Mouse (Mus musculus) neural tube, embryonic 15.5 days (tissue): Measurements from ENCODE around the gene Zfp182. TPM values are rescaled to one million over a fixed set of nuclear protein-coding genes. Genes with fewer than 3 reads are reported as not detected.

ENCODE experiments used
- ATAC-seq: fragments of 200-750 bp; cut with Nextera tagmentation; 2 replicates; pipeline ENCODE4 v1.8.0; 2017; ENCODE audit warnings: mild to moderate bottlenecking, moderate TSS enrichment, moderate library complexity; ENCODE audit not compliant: low FRiP score
- H3K27ac ChIP-seq: fragments of 300-500 bp; sonication (generic); replicated peaks from 2 replicates; pipeline ENCODE4 v1.5.1; 2015; ENCODE audit warnings: mild to moderate bottlenecking, inconsistent platforms
- H3K27me3 ChIP-seq: fragments of 300-500 bp; sonication (generic); replicated peaks from 2 replicates; pipeline ENCODE4 v1.6.1; 2015; ENCODE audit warnings: inconsistent platforms
- H3K36me3 ChIP-seq: fragments of 300-500 bp; sonication (generic); 2 replicates; pipeline ENCODE4 v1.6.1; 2015; ENCODE audit warnings: inconsistent platforms
- H3K4me1 ChIP-seq: fragments of 300-500 bp; sonication (generic); 2 replicates; pipeline ENCODE4 v1.6.1; 2015; ENCODE audit warnings: inconsistent platforms
- H3K4me2 ChIP-seq: fragments of 300-500 bp; sonication (generic); 2 replicates; pipeline ENCODE4 v1.6.1; 2015; ENCODE audit warnings: inconsistent platforms, mild to moderate bottlenecking, moderate library complexity
- H3K4me3 ChIP-seq: fragments of 300-500 bp; sonication (generic); replicated peaks from 2 replicates; pipeline ENCODE4 v1.5.1; 2015; ENCODE audit warnings: mild to moderate bottlenecking, inconsistent platforms
- H3K9ac ChIP-seq: fragments of 300-500 bp; sonication (generic); replicated peaks from 2 replicates; pipeline ENCODE4 v1.6.1; 2015; ENCODE audit warnings: mild to moderate bottlenecking, inconsistent platforms
- H3K9me3 ChIP-seq: fragments of 300-500 bp; sonication (generic); replicated peaks from 2 replicates; pipeline ENCODE4 v1.6.1; 2016; ENCODE audit warnings: inconsistent platforms
- WGBS: fragments of 180-500 bp; shearing (Covaris S2); methylation state at CpG from one replicate; pipeline ENCODE4 v1.1.7; 2015; ENCODE audit warnings: mixed read lengths; 5-methylcytosine and 5-hydroxymethylcytosine counted together
- polyA plus RNA-seq: library from polyadenylated mRNA; unstranded; fragments of >200 nt; fragmentation: Nextera tagmentation; extraction: Ambion mirVana; gene quantifications from 2 replicates; pipeline ENCODE4 v1.2.1, GENCODE M21; 2015

Zfp182 gene
- 6.9 and 7.2 TPM in 2 replicates for polyA plus RNA-seq

- Histone ChIP-seq H3K4me1 (no peaks in the 10 kb centered on the region), H3K36me3 (no peaks in the 10 kb centered on the region), H3K9ac (peak within 1 kb of the TSS; percentile 49), H3K4me2 (peak within 1 kb of the TSS; percentile 57), H3K4me3 (peak within 1 kb of the TSS; percentile 51), H3K27me3 (no peaks in the 10 kb centered on the region), H3K9me3 (no peaks in the 10 kb centered on the region), H3K27ac (peak within 1 kb of the TSS; percentile 72)
- 19% methylated on average over 25 of the region's 25 CpGs for WGBS
- peak; percentile 97 for ATAC-seq
Observed at GRCm38 (mm10) chrX:21061866-21062543, at the start of gene Zfp182. Gene Zfp182, minus strand, starts transcription at chrX:21062316.

DNA sequence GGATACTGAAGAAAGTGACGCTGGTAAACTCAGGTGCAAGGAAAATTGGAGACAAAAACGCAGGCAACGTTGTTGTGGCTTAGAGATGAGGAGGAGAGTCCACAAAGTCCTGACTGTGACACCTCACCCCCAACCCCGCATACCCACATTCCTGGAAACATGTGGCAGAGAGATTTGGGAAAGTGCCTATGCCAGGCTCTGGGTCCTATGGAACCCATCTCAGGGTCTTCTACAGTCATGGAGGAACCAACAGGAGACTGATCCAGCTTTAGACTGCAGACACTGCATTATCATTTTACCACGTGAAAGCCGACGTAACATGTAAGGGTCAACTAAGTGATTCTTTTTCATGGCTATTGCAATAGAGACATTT lies 27.7 kb upstream of the Zfp182 start:
- Histone ChIP-seq H3K4me2 (peak overlapping the region; percentile 58), H3K9ac (peak overlapping the region; percentile 53; the same call in 1 of the 2 replicates), H3K9me3 (no peaks in the 10 kb centered on the region), H3K4me3 (peak overlapping the region; percentile 46), H3K4me1 (no peaks in the 10 kb centered on the region), H3K27me3 (no peaks in the 10 kb centered on the region), H3K27ac (peak overlapping the region; percentile 90), H3K36me3 (no peaks in the 10 kb centered on the region)
- 50% methylated on average over 7 of the region's 7 CpGs for WGBS
- peak; percentile 54; the same call in 1 of the 2 replicates for ATAC-seq

GRCm38 (mm10) chrX:21088983-21089866 lies 27.1 kb upstream of the Zfp182 start, which contains the start of gene Zfp300:
Gene Zfp300, minus strand, starts transcription at chrX:21089527.
- Histone ChIP-seq H3K4me3 (peak within 1 kb of the TSS; percentile 46), H3K9ac (peak within 1 kb of the TSS; percentile 53), H3K27me3 (no peaks in the 10 kb centered on the region), H3K4me1 (no peaks in the 10 kb centered on the region), H3K36me3 (no peaks in the 10 kb centered on the region), H3K9me3 (no peaks in the 10 kb centered on the region), H3K4me2 (peak within 1 kb of the TSS; percentile 58), H3K27ac (peak within 1 kb of the TSS; percentile 90)
- ATAC-seq: peak; percentile 95
- 21% methylated on average over 27 of the region's 27 CpGs for WGBS

DNA sequence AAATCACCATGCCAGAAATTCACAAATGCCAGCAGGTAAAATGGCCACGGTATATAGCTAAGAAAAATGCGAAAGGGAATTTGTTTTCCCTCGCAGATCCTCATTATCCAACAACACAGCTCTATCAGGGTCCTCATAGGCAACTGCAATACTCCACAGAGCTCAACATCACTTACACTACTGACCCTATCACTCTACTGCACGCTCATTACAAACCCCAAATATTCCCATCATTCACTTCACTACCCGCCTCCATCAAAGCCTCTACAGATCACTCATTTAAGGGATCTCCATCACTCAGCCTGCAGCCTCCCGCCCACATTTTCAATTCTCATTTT lies 26.5 kb upstream of the Zfp182 start:
- ATAC-seq: peak; percentile 62
- WGBS: 42% methylated on average over 6 of the region's 6 CpGs
- peak overlapping the region; percentile 46 for H3K4me3 ChIP-seq
- H3K4me2 ChIP-seq: peak overlapping the region; percentile 58
- peak overlapping the region; percentile 53 for H3K9ac ChIP-seq
- no peaks in the 10 kb centered on the region for H3K9me3 ChIP-seq
- H3K36me3 ChIP-seq: peaks cover 2% of the 10 kb centered on the region
- no peaks in the 10 kb centered on the region for H3K4me1 ChIP-seq
- peak overlapping the region; percentile 90 for H3K27ac ChIP-seq
- H3K27me3 ChIP-seq: no peaks in the 10 kb centered on the region

- Histone ChIP-seq H3K4me1 (no peaks in the 10 kb centered on the region), H3K27me3 (no peaks in the 10 kb centered on the region), H3K4me3 (no peak within 1 kb of the TSS), H3K36me3 (no peaks in the 10 kb centered on the region), H3K9ac (no peak within 1 kb of the TSS), H3K9me3 (no peaks in the 10 kb centered on the region), H3K4me2 (no peak within 1 kb of the TSS), H3K27ac (no peak within 1 kb of the TSS)
- no peak for ATAC-seq
Observed at GRCm38 (mm10) chrX:21068106-21068505, 6.0 kb upstream of the Zfp182 start, which contains the start of gene Spaca5. Gene Spaca5, plus strand, starts transcription at chrX:21068406.

- no peaks in the 10 kb centered on the region for H3K4me1 ChIP-seq
- WGBS: 67% methylated on average over 3 of the region's 3 CpGs
- H3K9ac ChIP-seq: peak overlapping the region; percentile 32; the same call in 1 of the 2 replicates
- H3K27me3 ChIP-seq: no peaks in the 10 kb centered on the region
- peak; percentile 42; the same call in 1 of the 2 replicates for ATAC-seq
- H3K27ac ChIP-seq: peak overlapping the region; percentile 72
- H3K9me3 ChIP-seq: no peaks in the 10 kb centered on the region
- peak overlapping the region; percentile 49 for H3K4me2 ChIP-seq
- no peaks in the 10 kb centered on the region for H3K36me3 ChIP-seq
- peak overlapping the region; percentile 51 for H3K4me3 ChIP-seq
Observed at GRCm38 (mm10) chrX:21062544-21062890, 401 bp upstream of the Zfp182 start.

DNA sequence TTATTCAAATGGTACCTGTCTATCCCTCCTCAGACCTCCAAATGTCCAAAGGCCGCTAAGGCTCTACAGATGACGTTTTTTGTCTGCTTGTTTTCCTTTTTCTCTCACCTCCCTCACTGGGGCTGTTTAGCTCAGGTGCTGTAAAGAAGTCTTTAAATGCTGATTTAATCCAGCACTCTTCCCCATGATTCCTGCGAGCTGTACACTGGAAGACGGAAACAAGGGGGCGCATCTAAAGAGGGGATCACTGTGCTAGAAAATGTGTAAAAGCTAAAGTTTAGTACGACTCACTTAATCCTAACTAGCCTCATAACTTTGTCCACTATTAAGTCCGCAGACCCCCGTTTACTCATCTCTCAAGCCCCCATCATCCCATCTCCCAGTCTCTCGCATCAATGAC lies 656 bp downstream of the Zfp182 start:
- no peaks in the 10 kb centered on the region for H3K27me3 ChIP-seq
- H3K9ac ChIP-seq: peak overlapping the region; percentile 49
- peak overlapping the region; percentile 51 for H3K4me3 ChIP-seq
- H3K36me3 ChIP-seq: no peaks in the 10 kb centered on the region
- H3K4me1 ChIP-seq: no peaks in the 10 kb centered on the region
- peak overlapping the region; percentile 65 for H3K27ac ChIP-seq
- H3K4me2 ChIP-seq: peak overlapping the region; percentile 57
- peak; percentile 67 for ATAC-seq
- no peaks in the 10 kb centered on the region for H3K9me3 ChIP-seq
- WGBS: 31% methylated on average over 9 of the region's 9 CpGs

- Histone ChIP-seq H3K27ac (no peak overlapping the region), H3K4me2 (no peak overlapping the region), H3K36me3 (no peaks in the 10 kb centered on the region; the same call in 1 of the 2 replicates), H3K4me1 (no peaks in the 10 kb centered on the region), H3K4me3 (no peak overlapping the region), H3K9ac (no peak overlapping the region), H3K9me3 (no peaks in the 10 kb centered on the region), H3K27me3 (no peaks in the 10 kb centered on the region)
- no peak for ATAC-seq
- WGBS: 77% methylated on average over 1 of the region's 1 CpGs
Observed at GRCm38 (mm10) chrX:20980901-20981300, 81.2 kb downstream of the Zfp182 start.

Other genes with a start within 250 kb of the Zfp182 start
- 5.8 and 8.2 TPM in 2 replicates for gene Timp1, start 192.2 kb downstream of the Zfp182 start, polyA plus RNA-seq
- 85.6 and 96.9 TPM in 2 replicates for gene Syn1, start 141.3 kb downstream of the Zfp182 start, polyA plus RNA-seq
- gene Cfp, start 130.8 kb downstream of the Zfp182 start, polyA plus RNA-seq: 5.5 and 5.6 TPM in 2 replicates
- gene Elk1, start 111.7 kb downstream of the Zfp182 start, polyA plus RNA-seq: 16.5 and 16.6 TPM in 2 replicates
- 32.0 and 33.0 TPM in 2 replicates for gene Uxt, start 100.3 kb downstream of the Zfp182 start, polyA plus RNA-seq
- gene Spaca5, start 6.1 kb upstream of the Zfp182 start, polyA plus RNA-seq: not detected in 2 replicates
- 4.0 and 4.8 TPM in 2 replicates for gene Zfp300, start 27.2 kb upstream of the Zfp182 start, polyA plus RNA-seq
- not detected in 2 replicates for gene Ssxa1, start 53.5 kb upstream of the Zfp182 start, polyA plus RNA-seq
- not detected in 2 replicates for gene Gm21876, start 113.3 kb upstream of the Zfp182 start, polyA plus RNA-seq